Mouse (Mus musculus) lung, postnatal 0 days (tissue): ENCODE results near the gene Rnf166.

Experiments used
- CTCF ChIP-seq: IDR thresholded peaks from 2 replicates; pipeline ENCODE4 v1.5.1; 2016; ENCODE audit warnings: antibody characterized with exemption, mild to moderate bottlenecking
- EP300 ChIP-seq: IDR thresholded peaks from 2 replicates; pipeline ENCODE4 v1.6.1; 2016; ENCODE audit warnings: antibody characterized with exemption, mild to moderate bottlenecking, control low read depth

DNA sequence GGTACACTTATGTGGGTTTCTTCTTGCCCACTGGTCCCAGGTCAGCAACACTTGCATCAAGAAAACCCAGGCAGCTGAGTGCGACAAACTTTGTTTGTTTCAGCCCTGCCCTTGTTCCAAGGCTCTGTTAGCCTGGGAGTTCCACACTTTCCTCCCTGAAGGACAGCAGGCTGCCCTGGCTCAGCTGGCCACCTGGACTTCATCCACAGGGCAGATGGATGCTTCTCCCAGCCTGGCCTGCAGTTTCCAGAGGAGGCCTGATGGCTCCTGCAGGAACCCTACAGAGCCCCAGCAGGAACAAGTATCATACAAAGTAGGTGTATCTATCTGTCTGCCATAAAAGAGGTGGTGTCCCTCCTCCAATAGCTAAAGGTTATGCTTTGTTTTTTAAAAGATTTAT, 34.5 kb downstream of the Rnf166 start:
- TF ChIP-seq CTCF (no peak), EP300 (no peak)
